Mouse (Mus musculus) brain, embryonic 14.5 days (tissue): ENCODE results near the gene Kcnip4. TPM values are rescaled to one million over a fixed set of nuclear protein-coding genes. Genes with fewer than 3 reads are reported as not detected.

Source experiments
- DNase-seq: peaks from one replicate; pipeline ENCODE4 v3.0.0-alpha.2; 2011; ENCODE audit warnings: low read depth
- CTCF ChIP-seq: fragments of 200-500 bp; IDR thresholded peaks from 2 replicates; pipeline ENCODE4 v1.5.1; 2012; ENCODE audit warnings: inconsistent platforms, mild to moderate bottlenecking, moderate library complexity, borderline replicate concordance; ENCODE audit not compliant: insufficient read depth, insufficient read length; ENCODE audit errors: extremely low read depth
- POLR2A ChIP-seq: fragments of 200-500 bp; IDR thresholded peaks from 2 replicates; pipeline ENCODE4 v1.6.1; 2012; ENCODE audit warnings: mild to moderate bottlenecking, inconsistent platforms, borderline replicate concordance; ENCODE audit not compliant: poor library complexity, insufficient read depth, insufficient read length, severe bottlenecking; ENCODE audit errors: extremely low read depth
- polyA plus RNA-seq: library from polyadenylated mRNA; depleted of rRNA; stranded (reverse); fragments of >200 nt; gene quantifications from 2 replicates; pipeline ENCODE4 v1.2.3, GENCODE M21; 2012; rRNA removed

Kcnip4 gene
- 4.3 and 7.5 TPM in 2 replicates for polyA plus RNA-seq

- DNase-seq: peak; percentile 82
- TF ChIP-seq CTCF (peak; percentile 46; the same call in 1 of the 2 replicates), POLR2A (no peak)
Measured at GRCm38 (mm10) chr5:49524394-49525241, at the start of gene Kcnip4. TSS of gene Kcnip4 (minus strand) at chr5:49524907.

GRCm38 (mm10) chr5:49571876-49572275 lies 47.2 kb upstream of the Kcnip4 start:
- no peak for TF ChIP-seq POLR2A
- no peak for TF ChIP-seq CTCF
- no peak for DNase-seq

GRCm38 (mm10) chr5:49563751-49564150 lies 39.0 kb upstream of the Kcnip4 start:
- TF ChIP-seq POLR2A (no peak), CTCF (no peak)
- no peak for DNase-seq

- TF ChIP-seq CTCF (no peak), POLR2A (no peak)
- DNase-seq: no peak
Measured at GRCm38 (mm10) chr5:49557436-49557835, 32.7 kb upstream of the Kcnip4 start.

- DNase-seq: no peak
- no peak for TF ChIP-seq CTCF
- TF ChIP-seq POLR2A: no peak
Measured at GRCm38 (mm10) chr5:49547884-49548283, 23.2 kb upstream of the Kcnip4 start.

GRCm38 (mm10) chr5:49529362-49529761 lies 4.7 kb upstream of the Kcnip4 start:
- peak; percentile 74 for DNase-seq
- no peak for TF ChIP-seq POLR2A
- TF ChIP-seq CTCF: no peak

GRCm38 (mm10) chr5:49525242-49525612 lies 520 bp upstream of the Kcnip4 start:
- DNase-seq: peak; percentile 31
- TF ChIP-seq CTCF (no peak), POLR2A (no peak)

- TF ChIP-seq CTCF (no peak), POLR2A (no peak)
- no peak for DNase-seq
Measured at GRCm38 (mm10) chr5:49523997-49524393, 712 bp downstream of the Kcnip4 start.

GRCm38 (mm10) chr5:49522986-49523385 lies 1.7 kb downstream of the Kcnip4 start:
- no peak for DNase-seq
- TF ChIP-seq POLR2A: no peak
- TF ChIP-seq CTCF: no peak

GRCm38 (mm10) chr5:49498743-49499142 lies 26.0 kb downstream of the Kcnip4 start:
- DNase-seq: no peak
- TF ChIP-seq CTCF (no peak), POLR2A (no peak)

- no peak for DNase-seq
- TF ChIP-seq CTCF (no peak), POLR2A (no peak)
Measured at GRCm38 (mm10) chr5:49487270-49487669, 37.4 kb downstream of the Kcnip4 start.

- TF ChIP-seq POLR2A (no peak), CTCF (no peak)
- DNase-seq: peak; percentile 62
Measured at GRCm38 (mm10) chr5:49470738-49471137, 54.0 kb downstream of the Kcnip4 start.
